Mouse (Mus musculus) heart, postnatal 14 days (tissue): ENCODE results near the gene Tmem132c. TPM values are rescaled to one million over a fixed set of nuclear protein-coding genes. Genes with fewer than 3 reads are reported as not detected.

Experiments
- DNase-seq, 2 experiments: peaks; one replicate each; pipeline ENCODE4 v3.0.0; 2021 to 2022
- intact Hi-C: fragments of 180-260 bp; cut with DNase I; formaldehyde crosslinking; loops from one replicate; pipeline ENCODE4 v1.15.1; 2025
- total RNA-seq, 2 experiments: library from RNA; stranded (reverse); gene quantifications; 2 replicates each; pipeline ENCODE4 v1.2.3; 2021

Tmem132c gene
- total RNA-seq, 2 experiments from 2014 or later: 0.17 to 0.33 TPM

- intact Hi-C loops: no loop called here
These were observed 39.6 kb downstream of the Tmem132c start for GRCm38 (mm10) chr5:127281186-127281585.

GRCm38 (mm10) chr5:127282539-127283123, 41.0 kb downstream of the Tmem132c start:
- intact Hi-C loops: no loop called here

More at GRCm38 (mm10) chr5:127281186-127281585, 39.6 kb downstream of the Tmem132c start:
- DNase-seq: no peak

GRCm38 (mm10) chr5:127286886-127287285, 45.3 kb downstream of the Tmem132c start:
- DNase-seq: no peak
- intact Hi-C loops: no loop called here

More at GRCm38 (mm10) chr5:127282539-127283123, 41.0 kb downstream of the Tmem132c start:
- no peak for DNase-seq

GRCm38 (mm10) chr5:127289659-127290058, 48.1 kb downstream of the Tmem132c start:
- DNase-seq: no peak

GRCm38 (mm10) chr5:127290461-127291250, 49.0 kb downstream of the Tmem132c start:
- intact Hi-C loops: no loop called here
- DNase-seq: peak; percentile 12 to 17

More at GRCm38 (mm10) chr5:127289659-127290058, 48.1 kb downstream of the Tmem132c start:
- intact Hi-C loops: no loop called here

GRCm38 (mm10) chr5:127291581-127291980, 50.0 kb downstream of the Tmem132c start:
- intact Hi-C loops: no loop called here
- DNase-seq: no peak

GRCm38 (mm10) chr5:127293698-127294097, 52.1 kb downstream of the Tmem132c start:
- intact Hi-C loops: no loop called here
- DNase-seq: no peak

GRCm38 (mm10) chr5:127297461-127297860, 55.9 kb downstream of the Tmem132c start:
- intact Hi-C loops: no loop called here

GRCm38 (mm10) chr5:127298060-127298459, 56.5 kb downstream of the Tmem132c start:
- intact Hi-C loops: no loop called here
- DNase-seq: no peak

More at GRCm38 (mm10) chr5:127297461-127297860, 55.9 kb downstream of the Tmem132c start:
- no peak for DNase-seq

- intact Hi-C loops: no loop called here
- no peak for DNase-seq
These were observed 57.4 kb downstream of the Tmem132c start for GRCm38 (mm10) chr5:127299010-127299409.

- intact Hi-C loops: no loop called here
- DNase-seq: peak in 1 of 2 experiments; percentile 26
These were observed 59.1 kb downstream of the Tmem132c start for GRCm38 (mm10) chr5:127300597-127301254.

- intact Hi-C loops: no loop called here
- no peak for DNase-seq
These were observed 63.7 kb downstream of the Tmem132c start for GRCm38 (mm10) chr5:127305312-127305711.

- intact Hi-C loops: no loop called here
- DNase-seq: no peak
These were observed 64.1 kb downstream of the Tmem132c start for GRCm38 (mm10) chr5:127305719-127306118.

- no peak for DNase-seq
- intact Hi-C loops: no loop called here
These were observed 65.1 kb downstream of the Tmem132c start for GRCm38 (mm10) chr5:127306726-127307125.

- intact Hi-C loops: no loop called here
- DNase-seq: no peak
These were observed 68.9 kb downstream of the Tmem132c start for GRCm38 (mm10) chr5:127310318-127311004.

- no peak for DNase-seq
- intact Hi-C loops: no loop called here
These were observed 69.4 kb downstream of the Tmem132c start for GRCm38 (mm10) chr5:127311005-127311331.

- intact Hi-C loops: no loop called here
- no peak for DNase-seq
These were observed 72.0 kb downstream of the Tmem132c start for GRCm38 (mm10) chr5:127313634-127314033.

GRCm38 (mm10) chr5:127319096-127319779, 77.6 kb downstream of the Tmem132c start:
- intact Hi-C loops: no loop called here

GRCm38 (mm10) chr5:127324645-127325044, 83.0 kb downstream of the Tmem132c start:
- intact Hi-C loops: no loop called here
- DNase-seq: no peak

More at GRCm38 (mm10) chr5:127319096-127319779, 77.6 kb downstream of the Tmem132c start:
- no peak for DNase-seq
